Mouse (Mus musculus) olfactory bulb, adult 2 months (tissue): ENCODE measurements around the gene Celf2. TPM values are rescaled to one million over a fixed set of nuclear protein-coding genes. Genes with fewer than 3 reads are reported as not detected.

Experiments used
- H3K27ac ChIP-seq: fragments of 200-500 bp; 2 replicates; pipeline ENCODE4 v1.5.1; 2012; ENCODE audit warnings: low read depth, low read length; ENCODE audit not compliant: insufficient read depth
- H3K4me1 ChIP-seq: fragments of 200-500 bp; 2 replicates; pipeline ENCODE4 v1.6.1; 2012; ENCODE audit warnings: low read length; ENCODE audit not compliant: control insufficient read depth, insufficient read depth
- H3K4me3 ChIP-seq: fragments of 200-500 bp; 2 replicates; pipeline ENCODE4 v1.5.1; 2012; ENCODE audit warnings: mild to moderate bottlenecking, low read depth, low read length, moderate library complexity; ENCODE audit not compliant: insufficient read depth
- CTCF ChIP-seq: fragments of 200-500 bp; IDR thresholded peaks from 2 replicates; pipeline ENCODE4 v1.5.1; 2012; ENCODE audit warnings: low read depth, mild to moderate bottlenecking, low read length, moderate library complexity; ENCODE audit not compliant: insufficient read depth
- POLR2A ChIP-seq: fragments of 200-500 bp; IDR thresholded peaks from 2 replicates; pipeline ENCODE4 v1.6.1; 2012; ENCODE audit warnings: mild to moderate bottlenecking, low read depth, low read length, moderate library complexity; ENCODE audit not compliant: insufficient read depth
- WGBS: fragments of 180-500 bp; shearing (Covaris S2); methylation state at CpG from one replicate; pipeline ENCODE4 v1.1.7; 2018; 5-methylcytosine and 5-hydroxymethylcytosine counted together
- polyA plus RNA-seq: library from polyadenylated mRNA; stranded (reverse); fragments of >200 nt; gene quantifications from 2 replicates; pipeline ENCODE4 v1.2.4, GENCODE M21; 2012; ENCODE audit warnings: low replicate concordance; ENCODE audit not compliant: missing spikeins, insufficient read depth, insufficient read length

The Celf2 gene
- polyA plus RNA-seq, 1 experiment, result 447 TPM

GRCm38 (mm10) chr2:7235059-7235741, 274.2 kb downstream of the Celf2 start:
- TF ChIP-seq CTCF (no peak), POLR2A (no peak)
- Histone ChIP-seq H3K4me1 (no peaks in the 10 kb centered on the region), H3K27ac (no peak overlapping the region), H3K4me3 (no peak overlapping the region)
- 63% methylated on average over 4 of the region's 4 CpGs for WGBS

DNA sequence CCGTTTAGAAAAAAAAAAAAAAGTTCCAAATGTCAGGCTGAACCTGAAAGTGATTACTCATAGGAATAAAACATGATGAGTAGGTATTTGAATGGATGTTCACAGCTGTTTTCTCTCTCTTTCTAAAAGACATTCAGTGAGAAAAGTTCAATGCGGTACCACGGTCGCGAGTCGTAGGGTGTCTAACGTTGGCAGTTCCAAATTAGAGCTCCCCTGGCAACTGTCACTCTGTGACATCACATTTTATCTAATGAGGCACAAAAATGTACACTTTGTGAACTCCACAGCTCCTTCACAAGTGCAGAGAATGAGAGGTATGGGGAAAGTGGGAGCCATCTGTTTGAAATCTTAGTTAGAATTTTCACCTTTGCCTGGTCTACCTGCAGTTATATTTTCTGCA, 274.8 kb downstream of the Celf2 start:
- TF ChIP-seq POLR2A (no peak), CTCF (no peak)
- 70% methylated on average over 7 of the region's 7 CpGs for whole genome bisulfite sequencing
- Histone ChIP-seq H3K4me3 (no peak overlapping the region), H3K4me1 (no peaks in the 10 kb centered on the region), H3K27ac (no peak overlapping the region)

GRCm38 (mm10) chr2:7233411-7233810, 276.0 kb downstream of the Celf2 start:
- TF ChIP-seq CTCF, result no peak
- no peak for TF ChIP-seq POLR2A
- Histone ChIP-seq H3K27ac (peak overlapping the region; percentile 44; the same call in 1 of the 2 replicates), H3K4me3 (no peak overlapping the region), H3K4me1 (no peaks in the 10 kb centered on the region)
- WGBS, result 50% methylated on average over 2 of the region's 2 CpGs

- peaks cover 6% of the 10 kb centered on the region for H3K4me1 ChIP-seq
Measured at GRCm38 (mm10) chr2:7226785-7227184, 282.6 kb downstream of the Celf2 start.

GRCm38 (mm10) chr2:7224346-7225071, 284.9 kb downstream of the Celf2 start:
- no peak for TF ChIP-seq CTCF
- TF ChIP-seq POLR2A, result no peak
- Histone ChIP-seq H3K4me1 (peaks cover 6% of the 10 kb centered on the region), H3K4me3 (no peak overlapping the region), H3K27ac (no peak overlapping the region; the same call in 1 of the 2 replicates)
- WGBS, result 58% methylated on average over 3 of the region's 3 CpGs

More at GRCm38 (mm10) chr2:7226785-7227184, 282.6 kb downstream of the Celf2 start:
- no peak for TF ChIP-seq CTCF
- no peak for TF ChIP-seq POLR2A
- Histone ChIP-seq H3K27ac (no peak overlapping the region), H3K4me3 (no peak overlapping the region)
- 74% methylated on average over 7 of the region's 7 CpGs for WGBS

DNA sequence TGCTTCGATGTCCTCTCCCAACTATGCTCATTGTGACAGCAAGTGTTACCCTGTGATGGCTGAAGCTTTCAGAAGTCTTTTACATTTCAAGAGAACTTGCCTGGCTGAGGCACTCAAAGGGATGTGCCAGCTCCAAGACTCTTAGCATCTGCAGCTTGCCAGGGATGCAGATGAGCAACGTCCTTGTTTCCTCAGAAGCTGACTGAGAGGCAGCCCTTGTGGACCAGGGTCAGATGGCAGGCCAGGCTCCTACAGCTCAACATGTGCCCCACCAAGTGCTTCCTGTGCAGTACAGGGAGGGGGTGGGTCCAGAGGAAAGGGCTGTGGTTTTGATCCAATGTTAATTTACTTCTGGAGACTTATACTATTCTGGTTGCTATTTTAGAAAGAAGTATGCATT, 285.8 kb downstream of the Celf2 start:
- 29% methylated on average over 2 of the region's 2 CpGs for WGBS
- Histone ChIP-seq H3K27ac (no peak overlapping the region), H3K4me3 (no peak overlapping the region), H3K4me1 (peaks cover 6% of the 10 kb centered on the region)
- TF ChIP-seq POLR2A (no peak), CTCF (no peak)

GRCm38 (mm10) chr2:7222886-7223285, 286.5 kb downstream of the Celf2 start:
- H3K4me1 ChIP-seq, result peaks cover 6% of the 10 kb centered on the region
- TF ChIP-seq CTCF, result no peak
- WGBS, result 57% methylated on average over 6 of the region's 6 CpGs
- H3K4me3 ChIP-seq, result no peak overlapping the region
- peak overlapping the region; percentile 32; the same call in 1 of the 2 replicates for H3K27ac ChIP-seq

DNA sequence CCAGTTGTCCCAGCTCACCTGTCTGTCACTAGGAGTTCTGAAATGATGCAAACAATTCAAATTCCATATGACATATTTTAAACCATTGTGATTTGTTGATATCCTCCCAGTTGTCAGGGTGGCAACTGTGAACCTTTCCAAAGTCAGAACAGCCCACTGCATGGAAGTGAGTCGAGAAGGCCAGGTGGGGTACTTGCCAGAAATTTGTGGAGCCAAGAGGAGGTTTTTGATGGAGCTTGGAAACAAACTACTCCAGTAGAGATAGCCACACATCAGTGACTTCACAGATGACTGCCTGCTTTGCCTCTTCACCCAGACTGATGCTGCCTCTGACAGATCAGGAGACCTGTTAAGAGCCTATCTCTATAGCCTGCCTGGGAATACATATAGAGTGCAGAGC, 287.5 kb downstream of the Celf2 start:
- WGBS, result 80% methylated on average over 1 of the region's 1 CpGs
- Histone ChIP-seq H3K27ac (no peak overlapping the region), H3K4me1 (peaks cover 6% of the 10 kb centered on the region), H3K4me3 (no peak overlapping the region)
- TF ChIP-seq CTCF (no peak), POLR2A (no peak)

- H3K4me1 ChIP-seq, result peaks cover 3% of the 10 kb centered on the region
- no peak overlapping the region for H3K27ac ChIP-seq
- no peak overlapping the region for H3K4me3 ChIP-seq
- 97% methylated on average over 2 of the region's 2 CpGs for WGBS
- TF ChIP-seq POLR2A (no peak), CTCF (no peak)
Measured at GRCm38 (mm10) chr2:7218101-7218500, 291.3 kb downstream of the Celf2 start.
